Mouse (Mus musculus) CD8-positive naive resting alpha-beta T cell, adult 57 days (primary cell): ENCODE data around the gene Tspan18. TPM values are rescaled to one million over a fixed set of nuclear protein-coding genes. Genes with fewer than 3 reads are reported as not detected.

ENCODE experiments used
- total RNA-seq: library from RNA; stranded (reverse); gene quantifications from one replicate; pipeline ENCODE4 v1.2.4, GENCODE M21; 2023

The Tspan18 gene
- not detected for total RNA-seq

DNA sequence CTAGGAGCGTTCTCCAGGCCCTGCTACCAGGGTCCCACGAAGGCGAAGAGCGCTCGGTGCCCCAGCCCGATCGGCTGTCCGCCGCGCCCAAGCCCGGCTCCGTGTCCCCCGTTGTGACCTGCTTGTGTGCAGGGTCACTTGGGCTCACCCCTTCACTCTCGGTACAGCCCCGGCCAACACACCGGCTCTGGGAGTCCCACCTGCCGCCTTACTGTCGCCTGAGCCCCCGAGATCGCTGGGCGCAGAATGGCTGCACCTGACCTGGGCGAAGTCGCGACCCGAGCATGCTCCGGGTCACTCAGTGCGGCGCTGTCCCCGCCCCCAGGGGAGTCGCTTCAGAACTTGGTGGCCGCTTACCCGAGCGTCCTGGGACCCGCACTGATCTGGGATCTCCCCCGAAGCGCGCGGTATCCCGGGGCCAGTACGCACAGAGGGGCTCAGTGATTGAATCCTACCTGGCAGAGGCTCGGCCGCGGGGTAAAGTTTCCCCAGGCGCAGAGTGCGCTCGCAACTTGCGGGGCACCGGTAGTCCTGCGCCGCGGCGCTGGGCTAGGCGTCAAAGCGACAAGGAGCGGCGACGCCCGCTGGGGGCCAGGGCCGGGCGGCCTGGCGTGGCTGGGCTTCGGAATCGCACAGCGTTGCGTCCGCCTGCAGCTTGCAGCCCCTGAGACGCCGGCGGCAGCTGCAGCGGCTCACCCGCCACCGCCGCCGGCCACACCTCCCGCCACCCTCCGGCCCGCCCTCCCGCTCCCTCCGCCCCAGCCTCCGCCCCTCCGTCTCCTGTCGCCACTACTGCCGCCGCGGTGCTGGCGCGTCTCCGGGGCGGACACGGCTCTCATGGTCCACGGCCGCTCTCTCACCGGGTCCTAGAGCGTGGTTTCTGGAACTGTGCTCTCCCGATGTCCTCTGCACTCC lies at the start of gene Tspan18:
Gene Tspan18 (minus strand): TSS at position 689 of the 915 bp plus-strand sequence.

DNA sequence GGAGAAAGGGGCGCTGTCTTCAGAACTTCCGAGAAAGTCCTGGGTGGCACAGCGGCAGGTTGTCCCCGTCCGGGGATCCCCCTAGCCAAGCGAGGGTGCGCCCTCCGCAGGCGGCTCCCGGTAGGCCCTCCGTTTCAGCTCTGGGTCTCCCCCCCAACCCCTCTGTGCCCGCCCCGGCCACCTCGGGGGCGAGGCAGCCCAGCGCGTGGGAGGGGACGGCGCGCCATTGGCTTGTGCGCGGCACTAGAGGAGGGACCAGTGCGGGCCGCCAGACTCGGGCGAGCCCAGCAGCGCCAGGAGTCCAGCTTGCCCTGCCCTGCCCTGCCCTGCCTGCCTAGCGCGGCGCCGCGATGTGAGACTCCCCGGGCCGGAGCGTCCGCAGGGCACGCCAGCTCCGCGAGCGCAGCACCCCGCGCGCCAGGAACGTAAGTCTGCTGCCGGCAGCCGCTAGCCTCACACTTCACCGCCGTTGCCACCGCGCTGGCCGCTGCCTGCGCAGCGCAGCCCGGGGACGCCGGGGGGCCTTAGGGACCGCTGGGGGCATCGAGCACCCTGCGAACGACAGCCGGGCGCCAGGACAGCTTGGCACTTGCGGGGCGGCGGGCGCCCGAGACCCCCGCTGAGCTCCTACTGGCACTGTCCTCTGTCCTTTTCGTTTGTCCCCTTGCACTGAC lies 146.8 kb downstream of the Tspan18 start, which contains the start of gene Trp53i11:
Gene Trp53i11 (plus strand): TSS at position 226 of the 674 bp plus-strand sequence.

Other genes with a start within 250 kb of the Tspan18 start
- 69.3 TPM for gene Trp53i11, start 147.0 kb downstream of the Tspan18 start, total RNA-seq
- gene Cd82, start 128.6 kb upstream of the Tspan18 start, total RNA-seq, result 143 TPM
- gene Gm10803, start 226.1 kb upstream of the Tspan18 start, total RNA-seq, result not detected